Mouse (Mus musculus): ENCODE measurements around the gene Spn. TPM values are rescaled to one million over a fixed set of nuclear protein-coding genes. Genes with fewer than 3 reads are reported as not detected.

Spn gene
- polyA plus RNA-seq, 1 experiment from 2014 or later: not detected

DNA sequence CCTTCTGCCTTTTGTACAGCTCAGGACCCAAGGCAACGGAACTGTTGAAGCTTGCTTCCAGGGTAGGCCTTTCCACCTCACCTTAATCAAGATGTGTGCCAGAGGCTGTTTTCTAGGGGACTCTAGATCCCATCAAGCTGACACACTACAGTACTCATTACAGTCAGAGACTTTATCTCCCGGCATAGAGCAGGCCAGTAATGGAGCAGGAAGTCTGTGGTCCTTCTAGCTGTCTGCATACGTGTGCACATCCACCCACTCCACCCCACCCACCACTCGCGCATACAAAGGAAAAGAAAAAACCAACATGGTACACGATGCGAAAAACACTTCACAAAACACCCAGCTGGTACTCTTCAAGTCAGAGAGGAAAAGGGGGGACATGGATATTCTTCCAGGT lies 6.8 kb upstream of the Spn start:
- H3K27me3 ChIP-seq (ENCODE audit: control insufficient read depth, insufficient read depth, low read length): no peaks in the 10 kb centered on the region
- H3K4me2 ChIP-seq (replicated peaks): no peak overlapping the region
- H3K4me1 ChIP-seq (replicated peaks; ENCODE audit: control insufficient read depth, insufficient read depth, low read length): no peaks in the 10 kb centered on the region
- H3K36me3 ChIP-seq (replicated peaks; ENCODE audit: control insufficient read depth, insufficient read depth): no peaks in the 10 kb centered on the region
- DNase-seq (ENCODE audit: low spot score): no peak
- H3K9me3 ChIP-seq (ENCODE audit: control insufficient read depth, low read length): no peaks in the 10 kb centered on the region
- ATAC-seq (ENCODE audit: low FRiP score): no peak
- no peak overlapping the region for H3K4me3 ChIP-seq (replicated peaks; ENCODE audit: low read length)
- no peak overlapping the region for H3K27ac ChIP-seq
- 85% methylated on average over 7 of the region's 7 CpGs for WGBS
- no peak overlapping the region for H3K9ac ChIP-seq

DNA sequence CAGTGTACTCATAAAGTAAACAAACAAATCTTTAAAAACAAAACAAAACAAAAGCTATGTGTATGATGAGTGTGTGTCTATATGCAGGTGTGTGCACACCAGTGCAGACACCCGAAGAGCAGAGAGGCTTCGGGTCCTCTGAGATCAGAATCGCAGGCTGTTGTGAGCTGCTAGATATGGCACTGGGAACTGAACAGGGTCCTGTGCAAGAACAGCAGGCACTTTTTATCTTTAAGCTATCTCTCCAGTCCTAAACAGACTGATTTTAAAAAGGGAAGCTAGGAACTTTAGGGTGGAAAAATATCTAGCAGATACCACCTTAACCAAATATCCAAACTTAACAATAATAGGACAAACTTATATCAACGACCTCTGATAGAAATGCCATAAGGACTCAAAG lies 5.0 kb upstream of the Spn start:
- Histone ChIP-seq H3K4me2 (replicated peaks) (no peak overlapping the region), H3K9me3 (ENCODE audit: control insufficient read depth, low read length) (no peaks in the 10 kb centered on the region), H3K27ac (no peak overlapping the region), H3K4me3 (replicated peaks; ENCODE audit: low read length) (no peak overlapping the region), H3K27me3 (ENCODE audit: control insufficient read depth, insufficient read depth, low read length) (no peaks in the 10 kb centered on the region), H3K9ac (no peak overlapping the region), H3K36me3 (replicated peaks; ENCODE audit: control insufficient read depth, insufficient read depth) (no peaks in the 10 kb centered on the region), H3K4me1 (replicated peaks; ENCODE audit: control insufficient read depth, insufficient read depth, low read length) (no peaks in the 10 kb centered on the region)
- no peak for DNase-seq (ENCODE audit: low spot score)
- WGBS: 96% methylated on average over 4 of the region's 4 CpGs
- no peak for ATAC-seq (ENCODE audit: low FRiP score)

DNA sequence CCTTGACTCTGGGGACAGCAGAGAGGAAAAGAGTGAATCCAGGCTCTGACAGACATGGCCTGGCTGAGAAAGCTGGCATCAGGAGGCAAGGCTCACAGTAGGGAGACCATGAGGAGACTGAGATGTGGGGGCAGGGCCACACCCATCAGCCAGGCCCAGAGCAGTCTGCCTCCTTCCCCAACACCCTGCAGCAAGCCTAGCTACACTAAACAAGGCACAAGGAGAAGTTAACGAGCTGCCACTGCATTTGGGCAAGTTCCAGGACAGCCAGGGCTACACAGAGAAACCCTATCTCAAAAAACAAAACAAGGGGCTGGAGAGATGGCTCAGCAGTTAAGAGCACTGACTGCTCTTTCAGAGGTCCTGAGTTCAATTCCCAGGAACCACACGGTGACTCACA lies 4.6 kb upstream of the Spn start:
- DNase-seq (ENCODE audit: low spot score): no peak
- 66% methylated on average over 2 of the region's 2 CpGs for WGBS

DNA sequence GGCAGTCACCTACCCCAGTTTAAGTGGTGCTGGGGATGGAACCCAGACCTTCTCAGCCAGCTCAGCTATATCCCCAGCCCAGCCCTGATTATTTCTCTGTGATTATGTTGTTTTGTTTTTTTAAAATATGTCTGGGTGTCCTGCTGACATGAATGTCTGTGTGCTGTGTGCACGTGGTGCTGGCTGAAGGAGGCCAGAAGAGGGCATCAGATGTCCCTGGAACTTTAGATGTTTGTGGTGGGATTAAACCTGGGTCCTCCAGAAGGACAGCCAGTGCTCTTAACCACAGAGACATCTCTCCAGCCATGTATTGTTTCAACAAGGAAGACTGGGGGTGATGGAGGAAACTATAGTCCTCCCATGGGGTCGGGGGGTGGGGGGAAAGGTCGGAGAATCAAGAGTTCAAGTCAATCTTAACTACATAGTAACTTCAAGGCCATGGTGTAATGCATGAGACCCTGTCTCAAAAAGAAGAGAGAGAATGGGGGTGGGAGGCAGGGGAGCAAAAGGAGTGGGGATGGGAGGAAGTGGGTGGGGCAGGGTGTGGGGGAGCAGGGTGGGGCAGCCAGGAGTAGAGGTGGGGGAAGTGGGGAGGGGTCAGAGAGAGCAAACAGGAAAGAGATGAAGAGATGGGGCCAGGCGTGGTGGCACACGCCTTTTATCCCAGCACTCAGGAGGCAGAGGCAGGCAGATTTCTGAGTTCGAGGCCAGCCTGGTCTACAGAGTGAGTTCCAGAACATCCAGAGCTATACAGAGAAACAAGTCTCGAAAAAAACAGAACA lies 3.2 kb upstream of the Spn start:
- ATAC-seq (ENCODE audit: low FRiP score) (no peak), DNase-seq (ENCODE audit: low spot score) (no peak)
- no peak overlapping the region for H3K9ac ChIP-seq
- no peaks in the 10 kb centered on the region for H3K27me3 ChIP-seq (ENCODE audit: control insufficient read depth, insufficient read depth, low read length)
- no peak overlapping the region for H3K27ac ChIP-seq
- no peaks in the 10 kb centered on the region for H3K4me1 ChIP-seq (replicated peaks; ENCODE audit: control insufficient read depth, insufficient read depth, low read length)
- no peak overlapping the region for H3K4me2 ChIP-seq (replicated peaks)
- no peak overlapping the region for H3K4me3 ChIP-seq (replicated peaks; ENCODE audit: low read length)
- H3K9me3 ChIP-seq (ENCODE audit: control insufficient read depth, low read length): no peaks in the 10 kb centered on the region
- WGBS: 73% methylated on average over 7 of the region's 7 CpGs
- no peaks in the 10 kb centered on the region for H3K36me3 ChIP-seq (replicated peaks; ENCODE audit: control insufficient read depth, insufficient read depth)

More for the DNA sequence above, 4.6 kb upstream of the Spn start:
- Histone ChIP-seq H3K4me2 (replicated peaks) (no peak overlapping the region), H3K27me3 (ENCODE audit: control insufficient read depth, insufficient read depth, low read length) (no peaks in the 10 kb centered on the region), H3K9ac (no peak overlapping the region), H3K4me1 (replicated peaks; ENCODE audit: control insufficient read depth, insufficient read depth, low read length) (no peaks in the 10 kb centered on the region), H3K9me3 (ENCODE audit: control insufficient read depth, low read length) (no peaks in the 10 kb centered on the region), H3K36me3 (replicated peaks; ENCODE audit: control insufficient read depth, insufficient read depth) (no peaks in the 10 kb centered on the region), H3K4me3 (replicated peaks; ENCODE audit: low read length) (no peak overlapping the region), H3K27ac (no peak overlapping the region)
- ATAC-seq (ENCODE audit: low FRiP score): no peak

DNA sequence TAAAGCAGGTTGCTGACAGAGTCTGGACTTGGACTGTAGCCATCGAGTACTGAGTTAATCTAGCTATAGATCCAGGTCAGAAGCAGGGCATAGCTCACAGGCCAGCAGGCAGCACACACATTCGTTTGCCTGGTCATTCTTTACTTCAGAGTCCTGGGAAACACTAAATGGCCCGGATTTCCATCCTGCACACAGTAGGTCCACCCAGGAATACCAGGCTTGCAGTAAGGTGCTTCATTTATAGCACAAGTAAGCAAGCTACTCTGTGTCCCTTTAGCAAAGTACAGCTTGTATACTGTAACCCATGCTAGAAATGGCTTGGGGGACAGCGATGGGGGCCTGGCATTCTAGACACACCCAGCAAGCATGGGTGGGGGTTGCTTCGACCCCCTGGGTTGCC lies 1.9 kb upstream of the Spn start:
- 59% methylated on average over 5 of the region's 5 CpGs for WGBS
- H3K27me3 ChIP-seq (ENCODE audit: control insufficient read depth, insufficient read depth, low read length): no peaks in the 10 kb centered on the region
- no peaks in the 10 kb centered on the region for H3K9me3 ChIP-seq (ENCODE audit: control insufficient read depth, low read length)
- no peak for DNase-seq (ENCODE audit: low spot score)
- no peaks in the 10 kb centered on the region for H3K36me3 ChIP-seq (replicated peaks; ENCODE audit: control insufficient read depth, insufficient read depth)
- no peak for ATAC-seq (ENCODE audit: low FRiP score)
- no peak overlapping the region for H3K4me3 ChIP-seq (replicated peaks; ENCODE audit: low read length)
- no peaks in the 10 kb centered on the region for H3K4me1 ChIP-seq (replicated peaks; ENCODE audit: control insufficient read depth, insufficient read depth, low read length)
- H3K27ac ChIP-seq: no peak overlapping the region
- no peak overlapping the region for H3K4me2 ChIP-seq (replicated peaks)
- no peak overlapping the region for H3K9ac ChIP-seq

DNA sequence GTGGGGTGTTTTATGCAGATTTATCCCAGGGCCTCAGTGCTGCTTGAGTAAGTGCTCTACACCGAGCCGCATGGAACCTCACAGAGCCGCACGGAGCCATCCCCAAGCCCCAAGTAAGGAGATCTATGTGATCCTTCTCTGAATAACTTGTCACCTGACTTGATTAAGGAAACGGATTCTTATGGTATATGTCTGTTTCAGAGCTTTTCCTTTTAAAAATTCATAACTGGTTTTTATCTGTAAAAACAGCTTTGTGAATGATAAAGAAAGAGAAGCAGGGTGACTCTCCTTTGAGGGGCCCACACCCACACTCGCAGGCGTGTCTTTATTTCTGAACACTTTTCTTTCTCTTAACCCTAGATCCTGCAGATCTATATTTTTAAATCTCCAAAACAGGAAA lies 1.5 kb upstream of the Spn start:
- Histone ChIP-seq H3K36me3 (replicated peaks; ENCODE audit: control insufficient read depth, insufficient read depth) (no peaks in the 10 kb centered on the region), H3K9ac (no peak overlapping the region), H3K4me1 (replicated peaks; ENCODE audit: control insufficient read depth, insufficient read depth, low read length) (no peaks in the 10 kb centered on the region), H3K4me3 (replicated peaks; ENCODE audit: low read length) (no peak overlapping the region), H3K9me3 (ENCODE audit: control insufficient read depth, low read length) (no peaks in the 10 kb centered on the region), H3K27ac (no peak overlapping the region), H3K4me2 (replicated peaks) (no peak overlapping the region), H3K27me3 (ENCODE audit: control insufficient read depth, insufficient read depth, low read length) (no peaks in the 10 kb centered on the region)
- no peak for DNase-seq (ENCODE audit: low spot score)
- WGBS: 94% methylated on average over 7 of the region's 7 CpGs
- ATAC-seq (ENCODE audit: low FRiP score): no peak

DNA sequence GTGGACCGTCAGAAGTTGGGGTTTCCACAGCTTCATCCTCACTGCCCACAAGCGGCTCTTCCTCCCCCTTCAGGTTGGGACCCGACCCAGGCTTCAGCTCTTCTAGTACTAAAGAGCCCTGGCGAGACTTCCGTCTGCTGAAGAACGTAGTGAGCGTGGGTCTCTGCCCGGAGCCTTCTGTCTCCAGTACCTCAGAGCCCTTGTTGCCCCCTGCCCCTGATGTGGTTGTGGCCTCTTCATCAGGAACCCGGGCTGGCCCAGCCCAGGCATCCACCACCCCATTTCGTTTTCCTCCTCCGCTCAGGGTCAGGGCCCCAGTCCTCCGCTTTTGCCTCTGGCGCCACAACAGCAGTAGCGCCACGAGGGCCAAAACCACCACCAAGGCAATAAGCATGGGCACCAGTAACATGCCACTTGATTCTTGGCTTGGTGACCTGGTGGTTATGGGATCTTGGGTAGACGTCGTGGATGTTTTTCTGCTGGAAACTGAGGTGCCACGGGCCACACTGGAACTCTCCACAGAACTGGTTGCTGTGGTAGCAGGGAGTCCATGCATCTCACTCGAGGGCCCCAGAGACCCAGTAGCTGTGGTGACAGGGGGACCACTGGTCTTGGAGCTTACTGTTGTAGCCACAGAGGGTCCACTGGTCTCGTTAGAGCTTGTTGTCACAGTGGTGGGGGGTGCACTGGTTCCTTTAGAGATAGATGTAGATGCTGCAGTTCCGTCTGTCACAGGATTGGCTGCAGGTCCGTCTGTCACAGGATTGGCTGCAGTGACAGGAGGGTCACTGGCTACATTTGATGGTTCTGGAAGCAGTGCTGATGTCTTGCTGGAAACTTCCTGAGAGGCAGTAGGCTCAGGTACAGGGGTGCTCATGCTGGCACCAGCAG lies 1.2 kb downstream of the Spn start:
- ATAC-seq (ENCODE audit: low FRiP score): no peak
- no peak overlapping the region for H3K4me2 ChIP-seq (replicated peaks)
- 89% methylated on average over 22 of the region's 22 CpGs for WGBS
- no peaks in the 10 kb centered on the region for H3K36me3 ChIP-seq (replicated peaks; ENCODE audit: control insufficient read depth, insufficient read depth)
- H3K27me3 ChIP-seq (ENCODE audit: control insufficient read depth, insufficient read depth, low read length): no peaks in the 10 kb centered on the region
- no peaks in the 10 kb centered on the region for H3K9me3 ChIP-seq (ENCODE audit: control insufficient read depth, low read length)
- no peak overlapping the region for H3K4me3 ChIP-seq (replicated peaks; ENCODE audit: low read length)
- no peak overlapping the region for H3K27ac ChIP-seq
- DNase-seq (ENCODE audit: low spot score): no peak
- H3K4me1 ChIP-seq (replicated peaks; ENCODE audit: control insufficient read depth, insufficient read depth, low read length): no peaks in the 10 kb centered on the region
- H3K9ac ChIP-seq: no peak overlapping the region

DNA sequence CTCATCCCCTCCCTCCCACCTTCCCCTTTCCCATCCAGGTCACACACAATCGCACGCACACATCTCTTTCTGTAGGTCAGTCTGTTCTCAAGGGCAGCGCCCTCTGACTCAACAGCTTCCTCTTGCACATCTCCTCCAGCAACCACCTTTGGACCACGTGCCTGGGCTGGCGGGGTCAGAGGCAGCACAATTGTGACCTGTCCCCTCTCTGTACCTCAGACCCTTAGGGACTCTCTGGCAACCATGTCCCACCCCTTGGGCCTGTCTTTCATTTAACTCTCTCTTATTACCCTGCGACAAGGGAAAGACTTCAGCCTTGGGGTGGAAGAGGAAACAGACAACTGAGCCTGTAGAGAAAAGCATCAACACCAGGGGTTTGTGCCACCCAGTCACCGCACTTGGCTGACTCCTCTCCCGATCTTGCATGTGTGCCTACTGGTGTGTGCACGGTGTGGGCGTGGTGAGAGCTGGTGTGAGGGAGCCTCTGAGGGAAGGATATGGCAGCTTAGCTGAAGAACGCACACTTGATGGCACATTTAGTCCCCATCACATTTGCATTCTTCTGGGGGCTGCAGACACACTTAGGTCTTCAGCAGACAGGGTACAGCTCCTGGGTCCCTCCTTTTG lies 2.7 kb downstream of the Spn start:
- Histone ChIP-seq H3K4me3 (replicated peaks; ENCODE audit: low read length) (no peak overlapping the region), H3K4me2 (replicated peaks) (no peak overlapping the region), H3K27me3 (ENCODE audit: control insufficient read depth, insufficient read depth, low read length) (no peaks in the 10 kb centered on the region), H3K27ac (no peak overlapping the region), H3K9ac (no peak overlapping the region), H3K4me1 (replicated peaks; ENCODE audit: control insufficient read depth, insufficient read depth, low read length) (no peaks in the 10 kb centered on the region), H3K9me3 (ENCODE audit: control insufficient read depth, low read length) (no peaks in the 10 kb centered on the region), H3K36me3 (replicated peaks; ENCODE audit: control insufficient read depth, insufficient read depth) (no peaks in the 10 kb centered on the region)
- 86% methylated on average over 11 of the region's 11 CpGs for WGBS
- no peak for ATAC-seq (ENCODE audit: low FRiP score)
- DNase-seq (ENCODE audit: low spot score): no peak

DNA sequence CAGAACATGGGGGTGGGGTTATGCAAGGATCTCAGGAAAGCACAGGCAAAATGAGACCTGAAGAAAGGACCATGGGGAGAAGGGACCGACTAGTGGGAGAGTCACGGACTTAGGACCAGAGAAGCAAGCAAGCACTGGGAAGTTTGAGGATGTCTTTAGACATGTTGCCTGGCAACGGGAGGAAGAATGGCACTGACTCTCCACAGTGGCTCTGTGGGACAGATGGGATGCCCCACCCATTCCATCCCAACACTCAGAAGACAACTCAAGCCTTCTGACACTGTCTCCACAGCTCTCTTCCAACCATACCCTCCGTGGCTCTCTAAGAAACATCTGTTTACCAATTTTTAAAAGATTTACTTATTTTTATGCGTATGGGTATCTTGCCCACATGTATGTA lies 4.5 kb downstream of the Spn start:
- H3K27ac ChIP-seq: no peak overlapping the region
- 51% methylated on average over 5 of the region's 5 CpGs for WGBS
- no peak overlapping the region for H3K4me2 ChIP-seq (replicated peaks)
- H3K27me3 ChIP-seq (ENCODE audit: control insufficient read depth, insufficient read depth, low read length): no peaks in the 10 kb centered on the region
- H3K4me3 ChIP-seq (replicated peaks; ENCODE audit: low read length): no peak overlapping the region
- no peaks in the 10 kb centered on the region for H3K4me1 ChIP-seq (replicated peaks; ENCODE audit: control insufficient read depth, insufficient read depth, low read length)
- H3K36me3 ChIP-seq (replicated peaks; ENCODE audit: control insufficient read depth, insufficient read depth): no peaks in the 10 kb centered on the region
- no peak overlapping the region for H3K9ac ChIP-seq
- H3K9me3 ChIP-seq (ENCODE audit: control insufficient read depth, low read length): no peaks in the 10 kb centered on the region
- no peak for DNase-seq (ENCODE audit: low spot score)
- ATAC-seq (ENCODE audit: low FRiP score): no peak

Data from hindbrain, embryonic 14.5 days (tissue).